Mouse (Mus musculus) ES-Bruce4 (cell line): ENCODE data around the gene Rhobtb1. TPM values are rescaled to one million over a fixed set of nuclear protein-coding genes. Genes with fewer than 3 reads are reported as not detected.

ENCODE experiments used
- H3K27ac ChIP-seq: 2 replicates; pipeline ENCODE4 v1.5.1; 2012; ENCODE audit warnings: low read length, inconsistent platforms; ENCODE audit not compliant: insufficient read depth
- H3K27me3 ChIP-seq: 2 replicates; pipeline ENCODE4 v1.6.1; 2012; ENCODE audit warnings: mild to moderate bottlenecking, low read length, inconsistent platforms; ENCODE audit not compliant: control insufficient read depth, poor library complexity, insufficient read depth, severe bottlenecking
- H3K36me3 ChIP-seq: 2 replicates; pipeline ENCODE4 v1.6.1; 2012; ENCODE audit warnings: inconsistent platforms, mild to moderate bottlenecking, low read length, moderate library complexity; ENCODE audit not compliant: control insufficient read depth, poor library complexity, insufficient read depth, severe bottlenecking
- H3K4me1 ChIP-seq: one replicate; pipeline ENCODE4 v1.8.1; 2011; ENCODE audit warnings: low read length; ENCODE audit not compliant: control insufficient read depth, insufficient read depth
- H3K4me3 ChIP-seq: 2 replicates; pipeline ENCODE4 v1.5.1; 2011; ENCODE audit warnings: low read depth, mild to moderate bottlenecking, low read length
- H3K9ac ChIP-seq: 2 replicates; pipeline ENCODE4 v1.6.1; 2012; ENCODE audit warnings: low read depth, mild to moderate bottlenecking, inconsistent platforms; ENCODE audit not compliant: poor library complexity, severe bottlenecking
- H3K9me3 ChIP-seq: replicated peaks from 2 replicates; pipeline ENCODE4 v1.6.1; 2012; ENCODE audit warnings: mild to moderate bottlenecking, low read length, inconsistent platforms; ENCODE audit not compliant: control insufficient read depth, poor library complexity, insufficient read depth, severe bottlenecking
- CTCF ChIP-seq: IDR thresholded peaks from one replicate; pipeline ENCODE4 v1.8.1; 2011; ENCODE audit warnings: low read depth, low read length
- EP300 ChIP-seq: IDR thresholded peaks from 2 replicates; pipeline ENCODE4 v1.6.1; 2011; ENCODE audit warnings: low read depth, low read length; ENCODE audit not compliant: insufficient read depth
- POLR2A ChIP-seq: IDR thresholded peaks from one replicate; pipeline ENCODE4 v1.8.1; 2011; ENCODE audit warnings: low read length; ENCODE audit not compliant: insufficient read depth
- polyA plus RNA-seq: library from polyadenylated mRNA; stranded (reverse); fragments of >200 nt; gene quantifications from 2 replicates; pipeline ENCODE4 v1.2.4, GENCODE M21; 2011; ENCODE audit warnings: low read depth; ENCODE audit not compliant: missing spikeins, insufficient read depth, insufficient read length

Rhobtb1 gene
- polyA plus RNA-seq, 1 experiment: 2.9 TPM

DNA sequence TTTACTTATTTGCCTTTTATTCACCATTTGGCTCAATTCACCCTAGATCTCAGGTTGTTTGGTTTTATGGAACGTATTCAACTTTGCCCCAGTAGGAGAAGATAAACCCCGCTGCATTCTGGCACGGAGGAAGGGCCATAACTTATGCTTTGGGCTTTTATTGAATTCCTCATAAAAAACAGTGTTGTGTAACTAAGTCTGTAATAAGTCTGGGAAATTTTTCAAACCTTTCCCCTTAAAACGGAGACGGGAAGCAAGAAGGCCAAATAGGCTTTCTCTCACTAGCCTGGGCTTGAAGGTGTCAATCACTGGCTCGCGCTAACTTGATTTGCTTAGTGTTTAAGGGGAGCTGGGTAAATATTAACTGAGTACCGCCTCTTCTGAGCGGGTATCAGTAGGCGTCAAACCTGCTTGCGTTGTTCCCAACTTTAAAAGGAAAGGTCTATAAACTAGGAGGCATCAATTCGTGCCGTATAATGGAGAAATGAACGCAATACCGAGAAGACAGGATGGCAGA is 170.3 kb downstream of the Rhobtb1 start:
- no peak for TF ChIP-seq EP300
- no peak for TF ChIP-seq CTCF
- TF ChIP-seq POLR2A: no peak
- no peak overlapping the region for H3K9ac ChIP-seq
- no peaks in the 10 kb centered on the region for H3K36me3 ChIP-seq
- H3K27ac ChIP-seq: no peak overlapping the region
- no peak overlapping the region for H3K4me3 ChIP-seq
- H3K9me3 ChIP-seq: no peaks in the 10 kb centered on the region
- no peaks in the 10 kb centered on the region for H3K4me1 ChIP-seq
- H3K27me3 ChIP-seq: no peaks in the 10 kb centered on the region

- no peak overlapping the region for H3K27ac ChIP-seq
- no peaks in the 10 kb centered on the region for H3K9me3 ChIP-seq
- H3K36me3 ChIP-seq: no peaks in the 10 kb centered on the region
- no peaks in the 10 kb centered on the region for H3K27me3 ChIP-seq
- TF ChIP-seq CTCF (no peak), POLR2A (no peak), EP300 (no peak)
- no peaks in the 10 kb centered on the region for H3K4me1 ChIP-seq
- H3K4me3 ChIP-seq: no peak overlapping the region
- H3K9ac ChIP-seq: no peak overlapping the region
Measured at GRCm38 (mm10) chr10:69323986-69324385, 172.8 kb downstream of the Rhobtb1 start.

GRCm38 (mm10) chr10:69324816-69325215 is 173.6 kb downstream of the Rhobtb1 start:
- Histone ChIP-seq H3K4me1 (no peaks in the 10 kb centered on the region), H3K36me3 (no peaks in the 10 kb centered on the region), H3K27me3 (no peaks in the 10 kb centered on the region), H3K9ac (no peak overlapping the region), H3K4me3 (peak overlapping the region; percentile 13; the same call in 1 of the 2 replicates), H3K9me3 (no peaks in the 10 kb centered on the region), H3K27ac (peak overlapping the region; percentile 36)
- TF ChIP-seq CTCF: no peak
- TF ChIP-seq EP300: no peak
- TF ChIP-seq POLR2A: no peak

DNA sequence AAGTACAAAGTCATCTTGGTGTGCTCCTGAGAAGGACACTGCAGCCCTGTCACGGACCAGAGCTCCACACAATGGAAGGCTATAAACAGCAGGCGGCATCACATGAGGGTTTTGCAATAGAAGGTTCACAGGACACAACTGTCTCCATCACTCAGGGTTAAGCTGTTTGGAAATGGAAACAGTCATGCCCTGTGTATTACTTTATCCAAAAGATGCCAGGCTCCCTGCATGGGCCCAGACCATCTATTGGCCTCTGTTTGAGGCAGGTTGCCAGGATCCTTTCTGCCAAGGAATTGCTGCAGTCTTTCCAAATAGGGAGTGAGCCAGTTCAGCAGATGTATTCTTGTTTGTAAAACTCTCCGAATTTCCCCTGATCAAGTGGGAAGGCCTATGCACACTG is 175.2 kb downstream of the Rhobtb1 start:
- Histone ChIP-seq H3K27ac (no peak overlapping the region), H3K27me3 (no peaks in the 10 kb centered on the region), H3K4me1 (no peaks in the 10 kb centered on the region), H3K4me3 (no peak overlapping the region), H3K36me3 (no peaks in the 10 kb centered on the region), H3K9me3 (no peaks in the 10 kb centered on the region), H3K9ac (no peak overlapping the region)
- TF ChIP-seq EP300 (no peak), CTCF (no peak), POLR2A (no peak)

DNA sequence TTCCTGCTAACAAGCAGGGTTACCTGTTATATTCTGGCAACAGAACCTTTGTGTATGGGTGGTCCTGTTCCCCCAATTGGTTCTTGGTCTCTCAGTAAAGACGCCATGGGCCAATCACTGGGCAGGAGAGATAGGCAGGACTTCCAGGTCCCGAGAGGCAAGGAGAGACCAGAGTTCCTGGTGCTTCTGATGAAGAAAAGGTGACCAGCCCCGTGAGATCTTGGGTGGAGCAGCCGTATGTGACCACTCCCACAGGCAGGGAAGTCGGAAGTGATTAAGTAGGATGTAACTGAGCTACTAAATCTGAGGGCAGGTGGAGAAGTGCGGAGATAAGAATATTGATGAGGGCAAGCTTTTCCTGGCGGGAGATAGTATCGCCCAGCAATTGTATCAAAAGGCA is 176.1 kb downstream of the Rhobtb1 start:
- H3K4me1 ChIP-seq: no peaks in the 10 kb centered on the region
- H3K9ac ChIP-seq: no peak overlapping the region
- TF ChIP-seq CTCF (no peak), POLR2A (no peak), EP300 (no peak)

GRCm38 (mm10) chr10:69328029-69328655 is 176.9 kb downstream of the Rhobtb1 start:
- H3K9ac ChIP-seq: no peak overlapping the region
- no peaks in the 10 kb centered on the region for H3K9me3 ChIP-seq
- peak overlapping the region; percentile 46 for H3K4me3 ChIP-seq
- no peaks in the 10 kb centered on the region for H3K27me3 ChIP-seq
- TF ChIP-seq CTCF (no peak), EP300 (no peak), POLR2A (no peak)
- no peaks in the 10 kb centered on the region for H3K4me1 ChIP-seq
- peak overlapping the region; percentile 47 for H3K27ac ChIP-seq
- H3K36me3 ChIP-seq: no peaks in the 10 kb centered on the region

More for the DNA sequence above, 176.1 kb downstream of the Rhobtb1 start:
- Histone ChIP-seq H3K27me3 (no peaks in the 10 kb centered on the region), H3K36me3 (no peaks in the 10 kb centered on the region), H3K4me3 (peak overlapping the region; percentile 46), H3K27ac (peak overlapping the region; percentile 65), H3K9me3 (no peaks in the 10 kb centered on the region)
